Mouse (Mus musculus): ENCODE results near the gene Rab11fip3.

DNA sequence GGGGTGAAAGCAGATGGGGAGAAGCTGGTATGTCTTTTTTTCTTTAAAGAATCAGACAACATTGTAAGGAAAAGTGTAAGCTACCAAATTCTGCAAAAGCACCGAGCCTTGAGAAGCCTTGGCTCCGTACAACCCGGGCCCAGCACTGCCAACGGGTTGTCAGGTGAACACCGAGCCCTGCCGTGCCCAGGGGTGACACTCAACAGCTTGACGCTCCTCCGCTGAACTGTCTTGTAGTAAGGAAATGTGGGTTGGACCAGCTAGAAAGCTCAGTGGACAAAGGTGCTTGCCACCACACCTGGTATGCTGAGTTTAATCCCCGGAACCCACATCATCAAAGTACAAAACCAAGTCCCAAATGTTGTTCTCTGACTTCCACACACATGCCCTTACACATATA lies 44.7 kb downstream of the Rab11fip3 start:
- TF ChIP-seq GATA1 (IDR thresholded peaks at IDR 0.05; ENCODE audit: borderline replicate concordance, low read length) (no peak), FLI1 (IDR thresholded peaks at IDR 0.05; ENCODE audit: low read length) (no peak)
